Comparison of ENCODE assay signal across 7 mouse cellular contexts in genomic region chr3:136714307-136715039, GRCm38 (mm10).
"Had no signal": no experiment of that assay in that cellular context is flagged by ENCODE, and none has a peak within 500 bp of the region (broad histone marks: within the 10 kb centered on the region; RNA-seq: fewer than 3 reads in every experiment).

No protein-coding gene starts in this region.

- DNase-seq: kidney, adult 8-10 months; kidney, postnatal 25 days; liver; liver, embryonic 13.5 days; liver, postnatal 0 days; lung, postnatal 36 days; thymus, postnatal 4 days had no signal
